Mouse (Mus musculus): Measurements from ENCODE around the gene Adora3. TPM values are rescaled to one million over a fixed set of nuclear protein-coding genes. Genes with fewer than 3 reads are reported as not detected.
"Not testable (repeated sequence)": the region's sequence is repeated elsewhere in the genome, so short reads cannot be mapped to it uniquely, and the experiment has no call there.

The Adora3 gene
- polyA plus RNA-seq, 1 experiment, result 0.52 TPM

GRCm38 (mm10) chr3:105918355-105918745 lies 47.7 kb downstream of the Adora3 start:
- no peak for DNase-seq

GRCm38 (mm10) chr3:105920743-105921142 lies 50.1 kb downstream of the Adora3 start:
- H3K4me1 ChIP-seq (ENCODE audit: control insufficient read depth, insufficient read depth, low read length); DNase-seq; H3K27me3 ChIP-seq (ENCODE audit: control insufficient read depth, insufficient read depth, low read length); H3K27ac ChIP-seq (ENCODE audit: insufficient read depth, low read length); H3K4me3 ChIP-seq (replicated peaks; ENCODE audit: insufficient read depth, low read depth, low read length): not testable (repeated sequence)

More at GRCm38 (mm10) chr3:105918355-105918745, 47.7 kb downstream of the Adora3 start:
- no peak for TF ChIP-seq CTCF (IDR thresholded peaks at IDR 0.05; ENCODE audit: borderline replicate concordance, insufficient read depth, low read depth, low read length)
- TF ChIP-seq POLR2A (IDR thresholded peaks at IDR 0.05; ENCODE audit: borderline replicate concordance, insufficient read depth, low read length), result no peak
- Histone ChIP-seq H3K4me1 (ENCODE audit: control insufficient read depth, insufficient read depth, low read length) (no peaks in the 10 kb centered on the region), H3K4me3 (replicated peaks; ENCODE audit: insufficient read depth, low read depth, low read length) (no peak overlapping the region), H3K27me3 (ENCODE audit: control insufficient read depth, insufficient read depth, low read length) (no peaks in the 10 kb centered on the region), H3K27ac (ENCODE audit: insufficient read depth, low read length) (no peak overlapping the region)
- WGBS, result 73% methylated on average over 3 of the region's 3 CpGs

- WGBS, result 75% methylated on average over 2 of the region's 2 CpGs
- no peaks in the 10 kb centered on the region for H3K4me1 ChIP-seq (ENCODE audit: control insufficient read depth, insufficient read depth, low read length)
- no peaks in the 10 kb centered on the region for H3K27me3 ChIP-seq (ENCODE audit: control insufficient read depth, insufficient read depth, low read length)
- TF ChIP-seq POLR2A (IDR thresholded peaks at IDR 0.05; ENCODE audit: borderline replicate concordance, insufficient read depth, low read length) (no peak), CTCF (IDR thresholded peaks at IDR 0.05; ENCODE audit: borderline replicate concordance, insufficient read depth, low read depth, low read length) (no peak)
- no peak overlapping the region for H3K4me3 ChIP-seq (replicated peaks; ENCODE audit: insufficient read depth, low read depth, low read length)
- no peak for DNase-seq
- no peak overlapping the region for H3K27ac ChIP-seq (ENCODE audit: insufficient read depth, low read length)
Measured at GRCm38 (mm10) chr3:105921959-105922358, 51.3 kb downstream of the Adora3 start.

- Histone ChIP-seq H3K27me3 (ENCODE audit: control insufficient read depth, insufficient read depth, low read length) (no peaks in the 10 kb centered on the region), H3K27ac (ENCODE audit: insufficient read depth, low read length) (no peak overlapping the region), H3K4me1 (ENCODE audit: control insufficient read depth, insufficient read depth, low read length) (no peaks in the 10 kb centered on the region), H3K4me3 (replicated peaks; ENCODE audit: insufficient read depth, low read depth, low read length) (no peak overlapping the region)
- no peak for DNase-seq
- TF ChIP-seq CTCF (IDR thresholded peaks at IDR 0.05; ENCODE audit: borderline replicate concordance, insufficient read depth, low read depth, low read length), result no peak
- no peak for TF ChIP-seq POLR2A (IDR thresholded peaks at IDR 0.05; ENCODE audit: borderline replicate concordance, insufficient read depth, low read length)
- 77% methylated on average over 9 of the region's 9 CpGs for WGBS
Measured at GRCm38 (mm10) chr3:105924616-105925015, 54.0 kb downstream of the Adora3 start.

GRCm38 (mm10) chr3:105927561-105928194 lies 57.0 kb downstream of the Adora3 start:
- Histone ChIP-seq H3K27me3 (ENCODE audit: control insufficient read depth, insufficient read depth, low read length) (no peaks in the 10 kb centered on the region), H3K27ac (ENCODE audit: insufficient read depth, low read length) (no peak overlapping the region), H3K4me1 (ENCODE audit: control insufficient read depth, insufficient read depth, low read length) (no peaks in the 10 kb centered on the region), H3K4me3 (replicated peaks; ENCODE audit: insufficient read depth, low read depth, low read length) (no peak overlapping the region)
- DNase-seq, result no peak
- TF ChIP-seq CTCF (IDR thresholded peaks at IDR 0.05; ENCODE audit: borderline replicate concordance, insufficient read depth, low read depth, low read length) (no peak), POLR2A (IDR thresholded peaks at IDR 0.05; ENCODE audit: borderline replicate concordance, insufficient read depth, low read length) (no peak)
- 83% methylated on average over 7 of the region's 7 CpGs for WGBS

- DNase-seq, result no peak
- Histone ChIP-seq H3K4me3 (replicated peaks; ENCODE audit: insufficient read depth, low read depth, low read length) (no peak overlapping the region), H3K4me1 (ENCODE audit: control insufficient read depth, insufficient read depth, low read length) (no peaks in the 10 kb centered on the region), H3K27me3 (ENCODE audit: control insufficient read depth, insufficient read depth, low read length) (no peaks in the 10 kb centered on the region), H3K27ac (ENCODE audit: insufficient read depth, low read length) (no peak overlapping the region)
- WGBS, result 78% methylated on average over 3 of the region's 3 CpGs
- TF ChIP-seq CTCF (IDR thresholded peaks at IDR 0.05; ENCODE audit: borderline replicate concordance, insufficient read depth, low read depth, low read length) (no peak), POLR2A (IDR thresholded peaks at IDR 0.05; ENCODE audit: borderline replicate concordance, insufficient read depth, low read length) (no peak)
Measured at GRCm38 (mm10) chr3:105928195-105928569, 57.5 kb downstream of the Adora3 start.

- 89% methylated on average over 6 of the region's 6 CpGs for WGBS
- Histone ChIP-seq H3K27ac (ENCODE audit: insufficient read depth, low read length) (no peak overlapping the region), H3K27me3 (ENCODE audit: control insufficient read depth, insufficient read depth, low read length) (no peaks in the 10 kb centered on the region), H3K4me1 (ENCODE audit: control insufficient read depth, insufficient read depth, low read length) (no peaks in the 10 kb centered on the region), H3K4me3 (replicated peaks; ENCODE audit: insufficient read depth, low read depth, low read length) (no peak overlapping the region)
- TF ChIP-seq POLR2A (IDR thresholded peaks at IDR 0.05; ENCODE audit: borderline replicate concordance, insufficient read depth, low read length), result no peak
- no peak for DNase-seq
Measured at GRCm38 (mm10) chr3:105928781-105929180, 58.1 kb downstream of the Adora3 start.

- Histone ChIP-seq H3K4me3 (replicated peaks; ENCODE audit: insufficient read depth, low read depth, low read length) (no peak overlapping the region), H3K27ac (ENCODE audit: insufficient read depth, low read length) (no peak overlapping the region), H3K4me1 (ENCODE audit: control insufficient read depth, insufficient read depth, low read length) (no peaks in the 10 kb centered on the region), H3K27me3 (ENCODE audit: control insufficient read depth, insufficient read depth, low read length) (no peaks in the 10 kb centered on the region)
- no peak for TF ChIP-seq CTCF (IDR thresholded peaks at IDR 0.05; ENCODE audit: borderline replicate concordance, insufficient read depth, low read depth, low read length)
- WGBS, result 84% methylated on average over 7 of the region's 7 CpGs
- no peak for DNase-seq
Measured at GRCm38 (mm10) chr3:105929821-105930220, 59.2 kb downstream of the Adora3 start.
